Mouse (Mus musculus) CH12.LX (cell line): ENCODE measurements around the gene Fam124b. TPM values are rescaled to one million over a fixed set of nuclear protein-coding genes. Genes with fewer than 3 reads are reported as not detected.

Experiments
- DNase-seq: peaks from one replicate; pipeline ENCODE4 v3.0.0-alpha.2; 2013; ENCODE audit errors: extremely low read depth
- H3K27ac ChIP-seq: 2 replicates; pipeline ENCODE4 v1.5.1; 2012; ENCODE audit warnings: low read depth, mild to moderate bottlenecking, control low read depth, moderate library complexity; ENCODE audit not compliant: insufficient read depth
- H3K27me3 ChIP-seq: replicated peaks from 2 replicates; pipeline ENCODE3; 2012; ENCODE audit warnings: inconsistent platforms
- H3K36me3 ChIP-seq, 2 experiments: replicated peaks in 1 of 2; 2 replicates each; pipeline versions ENCODE3 to v1.6.1; 2012; ENCODE audit warnings: inconsistent platforms in 1 of 2, low read length in 1 of 2, mild to moderate bottlenecking in 1 of 2, mixed read lengths in 1 of 2, moderate library complexity in 1 of 2; ENCODE audit not compliant: control insufficient read depth in 1 of 2, insufficient read depth in 1 of 2
- H3K4me1 ChIP-seq, 2 experiments: 2 replicates each; pipeline ENCODE4 v1.6.1; 2012; ENCODE audit warnings: inconsistent platforms in 1 of 2, moderate library complexity in 1 of 2; ENCODE audit not compliant: insufficient read depth in 2 of 2, control insufficient read depth in 1 of 2
- H3K4me2 ChIP-seq: 2 replicates; pipeline ENCODE4 v1.6.1; 2012; ENCODE audit warnings: low read depth, mild to moderate bottlenecking, control low read depth; ENCODE audit not compliant: poor library complexity, insufficient read depth, severe bottlenecking
- H3K4me3 ChIP-seq, 3 experiments: fragments of 150-350 bp in 1 of 3; sonication (generic) in 1 of 3; replicated peaks in 1 of 3; 2 replicates each; pipeline versions ENCODE3 to v1.5.1; 2011 to 2012; ENCODE audit warnings: low read depth in 2 of 3, low read length in 2 of 3, mild to moderate bottlenecking in 2 of 3, moderate library complexity in 2 of 3, control low read depth in 1 of 3, improper control_type of control experiment in 1 of 3, inconsistent platforms in 1 of 3, mixed read lengths in 1 of 3; ENCODE audit not compliant: poor library complexity in 1 of 3
- H3K79me2 ChIP-seq: replicated peaks from 2 replicates; pipeline ENCODE4 v1.6.1; 2012; ENCODE audit warnings: mild to moderate bottlenecking, moderate library complexity; ENCODE audit not compliant: control insufficient read depth, poor library complexity, insufficient read depth, severe bottlenecking; ENCODE audit errors: extremely low read depth
- H3K9ac ChIP-seq: 2 replicates; pipeline ENCODE4 v1.6.1; 2012; ENCODE audit warnings: low read depth, mild to moderate bottlenecking, control low read depth, moderate library complexity; ENCODE audit not compliant: insufficient read depth
- H3K9me3 ChIP-seq: replicated peaks from 2 replicates; pipeline ENCODE3; 2012; ENCODE audit warnings: low read length, inconsistent platforms, mixed read lengths
- BHLHE40 ChIP-seq: IDR thresholded peaks from 2 replicates; pipeline ENCODE4 v1.6.1; 2011; ENCODE audit warnings: mild to moderate bottlenecking, low read depth, low read length, improper control_type of control experiment
- CHD1 ChIP-seq: IDR thresholded peaks from 2 replicates; pipeline ENCODE4 v1.6.1; 2012; ENCODE audit warnings: low read depth, low read length, improper control_type of control experiment, inconsistent platforms
- CTCF ChIP-seq, 2 experiments: IDR thresholded peaks in 1 of 2; conservative IDR thresholded peaks in 1 of 2; 2 replicates each; pipeline ENCODE4 v1.5.1; 2011 to 2012; ENCODE audit warnings: low read depth in 2 of 2, low read length in 2 of 2, improper control_type of control experiment in 1 of 2, inconsistent platforms in 1 of 2, mild to moderate bottlenecking in 1 of 2, moderate library complexity in 1 of 2
- EP300 ChIP-seq: IDR thresholded peaks from 2 replicates; pipeline ENCODE4 v1.6.1; 2011; ENCODE audit warnings: low read length, improper control_type of control experiment
- ETS1 ChIP-seq: conservative IDR thresholded peaks from 2 replicates; pipeline ENCODE4 v1.6.1; 2012; ENCODE audit warnings: low read depth, mild to moderate bottlenecking, inconsistent platforms, low read length, improper control_type of control experiment, moderate library complexity
- GABPA ChIP-seq: IDR thresholded peaks from 2 replicates; pipeline ENCODE4 v1.6.1; 2012; ENCODE audit warnings: low read depth, low read length, improper control_type of control experiment, inconsistent platforms; ENCODE audit not compliant: insufficient replicate concordance
- HCFC1 ChIP-seq: IDR thresholded peaks from 2 replicates; pipeline ENCODE4 v1.6.1; 2012; ENCODE audit warnings: low read depth, mild to moderate bottlenecking, inconsistent platforms, low read length, improper control_type of control experiment
- IRF4 ChIP-seq: IDR thresholded peaks from 2 replicates; pipeline ENCODE4 v1.6.1; 2014; ENCODE audit warnings: low read depth, mild to moderate bottlenecking, inconsistent platforms, low read length, improper control_type of control experiment
- JUN ChIP-seq: IDR thresholded peaks from 2 replicates; pipeline ENCODE4 v1.6.1; 2011; ENCODE audit warnings: low read depth, mild to moderate bottlenecking, low read length, improper control_type of control experiment, moderate library complexity; ENCODE audit not compliant: insufficient read depth
- JUND ChIP-seq: conservative IDR thresholded peaks from 2 replicates; pipeline ENCODE4 v1.6.1; 2011; ENCODE audit warnings: low read depth, low read length, improper control_type of control experiment
- KAT2A ChIP-seq: IDR thresholded peaks from 2 replicates; pipeline ENCODE4 v1.6.1; 2012; ENCODE audit warnings: low read length, improper control_type of control experiment, inconsistent platforms; ENCODE audit not compliant: insufficient replicate concordance
- MXI1 ChIP-seq: IDR thresholded peaks from 2 replicates; pipeline ENCODE4 v1.6.1; 2011; ENCODE audit warnings: mild to moderate bottlenecking, low read depth, low read length, improper control_type of control experiment
- MYC ChIP-seq: IDR thresholded peaks from 2 replicates; pipeline ENCODE4 v1.6.1; 2011; ENCODE audit warnings: low read depth, mild to moderate bottlenecking, improper control_type of control experiment, low read length
- NRF1 ChIP-seq: IDR thresholded peaks from 2 replicates; pipeline ENCODE4 v1.6.1; 2014; ENCODE audit warnings: low read depth, mild to moderate bottlenecking, inconsistent platforms, low read length, improper control_type of control experiment, moderate library complexity
- PAX5 ChIP-seq: IDR thresholded peaks from 2 replicates; pipeline ENCODE4 v1.6.1; 2012; ENCODE audit warnings: low read length, inconsistent platforms, mixed read lengths
- POLR2AphosphoS2 ChIP-seq: IDR thresholded peaks from 2 replicates; pipeline ENCODE4 v1.6.1; 2011; ENCODE audit warnings: low read depth, low read length, improper control_type of control experiment
- RAD21 ChIP-seq: IDR thresholded peaks from 2 replicates; pipeline ENCODE4 v1.6.1; 2011; ENCODE audit warnings: low read depth, mild to moderate bottlenecking, low read length, improper control_type of control experiment, moderate library complexity
- RCOR1 ChIP-seq: conservative IDR thresholded peaks from 2 replicates; pipeline ENCODE4 v1.6.1; 2012; ENCODE audit warnings: low read depth, mild to moderate bottlenecking, inconsistent platforms, low read length, improper control_type of control experiment
- SIN3A ChIP-seq: IDR thresholded peaks from 2 replicates; pipeline ENCODE4 v1.6.1; 2012; ENCODE audit warnings: low read length, improper control_type of control experiment, inconsistent platforms
- SMC3 ChIP-seq: IDR thresholded peaks from 2 replicates; pipeline ENCODE4 v1.6.1; 2011; ENCODE audit warnings: low read depth, low read length, improper control_type of control experiment
- TBP ChIP-seq: conservative IDR thresholded peaks from 2 replicates; pipeline ENCODE4 v1.6.1; 2011; ENCODE audit warnings: low read depth, low read length, improper control_type of control experiment
- TCF12 ChIP-seq: IDR thresholded peaks from 2 replicates; pipeline ENCODE4 v1.6.1; 2014; ENCODE audit warnings: low read depth, mild to moderate bottlenecking, inconsistent platforms, low read length, improper control_type of control experiment
- USF1 ChIP-seq: IDR thresholded peaks from 2 replicates; pipeline ENCODE4 v1.6.1; 2014; ENCODE audit warnings: low read depth, mild to moderate bottlenecking, inconsistent platforms, low read length, improper control_type of control experiment
- ZKSCAN1 ChIP-seq: IDR thresholded peaks from 2 replicates; pipeline ENCODE4 v1.6.1; 2012; ENCODE audit warnings: low read depth, inconsistent platforms, low read length, improper control_type of control experiment, borderline replicate concordance
- ZNF384 ChIP-seq: IDR thresholded peaks from 2 replicates; pipeline ENCODE4 v1.6.1; 2012; ENCODE audit warnings: low read depth, low read length, improper control_type of control experiment, inconsistent platforms
- dilution Hi-C: fragments of 300-500 bp; cut with MboI; formaldehyde crosslinking; loops from 2 replicates; pipeline ENCODE4 v1.14.3; 2020; ENCODE audit warnings: low sequenced_read_pairs; ENCODE audit not compliant: extremely low pct_unique_long_range_greater_than_20kb, extremely low pct_ligation_motif_present
- in situ Hi-C: fragments of 300-500 bp; cut with MboI; formaldehyde crosslinking; loops from 3 replicates; pipeline ENCODE4 v1.14.3; 2019; ENCODE audit warnings: low sequenced_read_pairs, low pct_ligation_motif_present, low pct_unique_long_range_greater_than_20kb, mixed read lengths
- polyA plus RNA-seq: library from polyadenylated mRNA; unstranded; fragments of >175 nt; gene quantifications from 2 replicates; pipeline ENCODE4 v1.2.1, GENCODE M21; 2012; ENCODE audit warnings: low read depth; ENCODE audit not compliant: insufficient read length
- total RNA-seq, 2 experiments: library from RNA; depleted of rRNA; stranded (reverse); fragments of 300-350 nt in 1 of 2; fragments of >200 nt in 1 of 2; gene quantifications; 2 replicates each; pipeline ENCODE4 v1.2.3; 2012 to 2014

Fam124b gene
- total and polyA plus RNA-seq, 3 experiments = 1.7 to 4.9 (median 3.4) TPM

- Histone ChIP-seq H3K9me3 (no peaks in the 10 kb centered on the region), H3K4me3 (no peak overlapping the region), H3K79me2 (no peaks in the 10 kb centered on the region), H3K27ac (no peak overlapping the region), H3K4me2 (no peak overlapping the region), H3K27me3 (no peaks in the 10 kb centered on the region), H3K9ac (no peak overlapping the region), H3K4me1 (peaks cover 0 to 2% of the 10 kb centered on the region in 2 experiments; a peak in 1 of 4 replicates), H3K36me3 (no peaks in the 10 kb centered on the region)
- TF ChIP-seq SMC3 (peak; percentile 64), MXI1 (no peak), CTCF (conservative IDR thresholded peaks at IDR 0.05 in 1 of 2, IDR thresholded peaks at IDR 0.05 in 1 of 2; ENCODE audit: low read depth in 2 of 2, low read length in 2 of 2) (peak in 1 of 2 experiments; percentile 63; a peak in 3 of 4 replicates), POLR2AphosphoS2 (no peak), RAD21 (peak; percentile 46)
- in situ Hi-C loops = no loop called here
- DNase-seq = no peak
- dilution Hi-C loops = no loop called here
Measured at GRCm38 (mm10) chr1:80230612-80231011, 12.3 kb upstream of the Fam124b start.

GRCm38 (mm10) chr1:80224839-80225412 is 6.7 kb upstream of the Fam124b start:
- dilution Hi-C loops (no loop called here), in situ Hi-C loops (no loop called here)
- H3K36me3 ChIP-seq = no peaks in the 10 kb centered on the region
- H3K79me2 ChIP-seq = no peaks in the 10 kb centered on the region
- DNase-seq = no peak
- H3K27ac ChIP-seq = no peak overlapping the region
- H3K9me3 ChIP-seq = no peaks in the 10 kb centered on the region
- peaks cover 2 to 18% of the 10 kb centered on the region in 2 experiments; a peak in 2 of 4 replicates for H3K4me1 ChIP-seq
- H3K4me3 ChIP-seq = no peak overlapping the region
- TF ChIP-seq ETS1 = no peak
- H3K9ac ChIP-seq = no peak overlapping the region
- no peak overlapping the region for H3K4me2 ChIP-seq
- H3K27me3 ChIP-seq = no peaks in the 10 kb centered on the region

DNA sequence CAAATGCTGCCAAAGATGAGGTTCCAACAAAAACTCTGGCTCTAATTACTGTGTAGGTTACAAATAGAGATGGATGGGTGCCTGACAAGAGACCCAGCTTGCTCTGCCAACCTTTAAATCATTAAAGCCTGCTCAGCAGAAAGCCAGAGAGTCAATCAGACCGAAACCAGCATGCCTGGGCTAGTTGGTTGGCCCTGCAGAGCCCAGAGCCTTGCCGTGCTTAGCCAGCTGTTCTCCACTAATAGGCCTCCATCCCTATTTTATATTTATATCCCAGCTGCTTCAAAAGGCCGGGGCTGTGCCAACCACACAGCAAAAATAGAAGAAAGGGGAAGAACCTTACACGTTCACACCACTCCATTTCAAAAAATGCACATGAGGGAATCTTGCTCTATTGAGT is 2.9 kb upstream of the Fam124b start:
- H3K27me3 ChIP-seq = no peaks in the 10 kb centered on the region
- dilution Hi-C loops (no loop called here), in situ Hi-C loops (no loop called here)
- H3K4me3 ChIP-seq = no peak overlapping the region
- H3K27ac ChIP-seq = no peak overlapping the region
- H3K79me2 ChIP-seq = no peaks in the 10 kb centered on the region
- peaks cover 8 to 30% of the 10 kb centered on the region in 2 experiments; a peak in 3 of 4 replicates for H3K4me1 ChIP-seq
- H3K9me3 ChIP-seq = peaks cover 5% of the 10 kb centered on the region
- H3K4me2 ChIP-seq = no peak overlapping the region
- peak overlapping the region; percentile 42; the same call in 1 of the 2 replicates for H3K9ac ChIP-seq
- no peaks in the 10 kb centered on the region for H3K36me3 ChIP-seq
- DNase-seq = peak; percentile 68
- TF ChIP-seq CHD1 = peak; percentile 97
- TF ChIP-seq PAX5 = no peak
- no peak for TF ChIP-seq SMC3
- no peak for TF ChIP-seq TBP
- no peak for TF ChIP-seq JUND
- TF ChIP-seq RCOR1 = no peak; the same call in 1 of the 2 replicates
- TF ChIP-seq HCFC1 = 0 out of 2 replicates have a peak, but pooled peaks have one; percentile 36
- TF ChIP-seq TCF12 = peak; percentile 79
- no peak for TF ChIP-seq ZKSCAN1
- peak; percentile 58 for TF ChIP-seq EP300
- TF ChIP-seq POLR2AphosphoS2 = no peak
- peak; percentile 61 for TF ChIP-seq BHLHE40
- TF ChIP-seq IRF4 = peak; percentile 90
- TF ChIP-seq KAT2A = no peak
- 0 out of 2 replicates have a peak, but pooled peaks have one; percentile 51 for TF ChIP-seq MYC
- no peak for TF ChIP-seq USF1
- no peak for TF ChIP-seq GABPA
- no peak for TF ChIP-seq ZNF384
- no peak; the same call in 1 of the 2 replicates for TF ChIP-seq RAD21
- no peak for TF ChIP-seq JUN
- TF ChIP-seq SIN3A = no peak
- no peak for TF ChIP-seq NRF1
